Mouse (Mus musculus) midbrain, embryonic 16.5 days (tissue): Measurements from ENCODE around the gene Pcdh9. TPM values are rescaled to one million over a fixed set of nuclear protein-coding genes. Genes with fewer than 3 reads are reported as not detected.

Experiments
- ATAC-seq: fragments of 200-750 bp; cut with Nextera tagmentation; 2 replicates; pipeline ENCODE4 v1.8.0; 2017; ENCODE audit warnings: moderate TSS enrichment
- H3K27ac ChIP-seq: fragments of 300-500 bp; sonication (generic); 2 replicates; pipeline ENCODE4 v1.5.1; 2014; ENCODE audit warnings: mild to moderate bottlenecking, low read length, mixed read lengths
- H3K27me3 ChIP-seq: fragments of 300-500 bp; sonication (generic); 2 replicates; pipeline ENCODE4 v1.6.1; 2014; ENCODE audit warnings: low read depth, low read length, mixed read lengths; ENCODE audit not compliant: control insufficient read depth, insufficient read depth
- H3K36me3 ChIP-seq: fragments of 300-500 bp; sonication (generic); 2 replicates; pipeline ENCODE4 v1.6.1; 2014; ENCODE audit warnings: mild to moderate bottlenecking, low read length, moderate library complexity, mixed read lengths; ENCODE audit not compliant: control insufficient read depth, insufficient read depth
- H3K4me1 ChIP-seq: fragments of 300-500 bp; sonication (generic); 2 replicates; pipeline ENCODE4 v1.6.1; 2014; ENCODE audit warnings: mild to moderate bottlenecking, low read length, mixed read lengths; ENCODE audit not compliant: control insufficient read depth, insufficient read depth
- H3K4me2 ChIP-seq: fragments of 300-500 bp; sonication (generic); 2 replicates; pipeline ENCODE4 v1.6.1; 2014; ENCODE audit warnings: mild to moderate bottlenecking, low read length, mixed read lengths
- H3K4me3 ChIP-seq: fragments of 300-500 bp; sonication (generic); 2 replicates; pipeline ENCODE4 v1.5.1; 2014; ENCODE audit warnings: low read depth, mild to moderate bottlenecking, low read length, moderate library complexity, mixed read lengths
- H3K9ac ChIP-seq: fragments of 300-500 bp; sonication (generic); 2 replicates; pipeline ENCODE4 v1.6.1; 2014; ENCODE audit warnings: low read depth, low read length, mixed read lengths
- H3K9me3 ChIP-seq: fragments of 300-500 bp; sonication (generic); replicated peaks from 2 replicates; pipeline ENCODE4 v1.6.1; 2014; ENCODE audit warnings: mild to moderate bottlenecking, low read length, mixed read lengths; ENCODE audit not compliant: control insufficient read depth, poor library complexity, severe bottlenecking
- WGBS: fragments of 180-500 bp; shearing (Covaris S2); extraction: QIAGEN DNeasy Blood & Tissue Kit; methylation state at CpG from one replicate; pipeline ENCODE4 v1.1.7; 2014; 5-methylcytosine and 5-hydroxymethylcytosine counted together
- polyA plus RNA-seq: library from polyadenylated mRNA; unstranded; fragments of >200 nt; fragmentation: Nextera tagmentation; extraction: Ambion mirVana; gene quantifications from 2 replicates; pipeline ENCODE4 v1.2.1, GENCODE M21; 2015

Gene Pcdh9
- polyA plus RNA-seq, 1 experiment from 2014 or later, result 179 TPM

DNA sequence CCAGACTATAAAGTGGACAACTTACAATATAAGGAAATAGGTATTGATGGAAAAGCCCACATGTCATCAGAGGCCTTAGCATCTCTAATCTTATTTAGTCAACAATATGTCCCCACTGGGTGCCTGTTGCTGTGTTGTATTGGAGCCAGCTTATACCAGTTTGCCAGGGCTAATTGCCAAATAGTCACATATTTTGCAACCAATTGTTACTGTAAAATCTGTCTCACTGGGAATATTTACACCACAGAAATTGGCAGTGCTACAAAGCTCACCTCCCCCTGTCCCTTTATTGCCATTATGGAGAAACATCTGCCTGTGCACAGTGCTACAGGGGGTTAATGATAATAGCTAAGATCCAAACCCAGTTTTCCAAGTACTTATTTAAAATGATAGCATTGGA, 721.3 kb downstream of the Pcdh9 start:
- Histone ChIP-seq H3K9ac (no peak overlapping the region), H3K9me3 (no peaks in the 10 kb centered on the region), H3K27ac (no peak overlapping the region), H3K36me3 (no peaks in the 10 kb centered on the region), H3K4me1 (no peaks in the 10 kb centered on the region), H3K4me3 (no peak overlapping the region), H3K27me3 (no peaks in the 10 kb centered on the region), H3K4me2 (no peak overlapping the region)
- no peak for ATAC-seq

GRCm38 (mm10) chr14:93168367-93168766, 722.1 kb downstream of the Pcdh9 start:
- no peaks in the 10 kb centered on the region for H3K27me3 ChIP-seq
- no peaks in the 10 kb centered on the region for H3K9me3 ChIP-seq
- no peaks in the 10 kb centered on the region for H3K4me1 ChIP-seq
- H3K4me3 ChIP-seq, result no peak overlapping the region
- WGBS, result 57% methylated on average over 2 of the region's 2 CpGs
- H3K9ac ChIP-seq, result no peak overlapping the region
- H3K4me2 ChIP-seq, result no peak overlapping the region
- no peaks in the 10 kb centered on the region for H3K36me3 ChIP-seq
- no peak for ATAC-seq
- no peak overlapping the region for H3K27ac ChIP-seq

DNA sequence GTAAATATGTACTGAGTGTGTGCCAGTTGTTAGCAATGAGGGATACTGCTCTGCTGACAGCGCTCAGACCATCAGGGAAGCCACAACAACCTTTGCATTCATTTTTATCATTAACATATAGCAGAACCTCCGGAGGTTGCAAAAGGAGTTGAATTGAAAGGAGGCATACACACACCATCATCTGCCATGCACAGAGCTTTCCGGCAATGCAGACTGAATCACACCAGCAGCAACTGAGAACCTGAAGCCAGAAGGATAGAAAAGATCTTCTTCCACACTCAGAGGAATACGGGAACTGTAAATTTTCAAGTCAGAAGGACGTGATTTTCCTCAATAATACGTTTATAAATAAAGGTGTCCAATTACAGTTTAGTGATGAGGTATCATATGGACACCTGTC, 747.1 kb downstream of the Pcdh9 start:
- Histone ChIP-seq H3K4me3 (no peak overlapping the region), H3K4me1 (no peaks in the 10 kb centered on the region), H3K36me3 (no peaks in the 10 kb centered on the region), H3K27me3 (no peaks in the 10 kb centered on the region), H3K9ac (no peak overlapping the region), H3K9me3 (no peaks in the 10 kb centered on the region), H3K27ac (no peak overlapping the region), H3K4me2 (no peak overlapping the region)
- 86% methylated on average over 6 of the region's 6 CpGs for WGBS
- ATAC-seq, result no peak

GRCm38 (mm10) chr14:93142076-93142475, 748.4 kb downstream of the Pcdh9 start:
- ATAC-seq, result no peak
- Histone ChIP-seq H3K27ac (no peak overlapping the region), H3K27me3 (no peaks in the 10 kb centered on the region), H3K9me3 (no peaks in the 10 kb centered on the region), H3K9ac (no peak overlapping the region), H3K36me3 (no peaks in the 10 kb centered on the region), H3K4me1 (no peaks in the 10 kb centered on the region), H3K4me3 (no peak overlapping the region), H3K4me2 (no peak overlapping the region)
- 87% methylated on average over 4 of the region's 4 CpGs for WGBS

GRCm38 (mm10) chr14:93126993-93127392, 763.5 kb downstream of the Pcdh9 start:
- Histone ChIP-seq H3K4me1 (no peaks in the 10 kb centered on the region), H3K9me3 (no peaks in the 10 kb centered on the region), H3K4me2 (no peak overlapping the region), H3K9ac (no peak overlapping the region), H3K36me3 (no peaks in the 10 kb centered on the region), H3K27me3 (no peaks in the 10 kb centered on the region), H3K4me3 (no peak overlapping the region), H3K27ac (no peak overlapping the region)
- no peak for ATAC-seq
- 85% methylated on average over 3 of the region's 3 CpGs for WGBS

DNA sequence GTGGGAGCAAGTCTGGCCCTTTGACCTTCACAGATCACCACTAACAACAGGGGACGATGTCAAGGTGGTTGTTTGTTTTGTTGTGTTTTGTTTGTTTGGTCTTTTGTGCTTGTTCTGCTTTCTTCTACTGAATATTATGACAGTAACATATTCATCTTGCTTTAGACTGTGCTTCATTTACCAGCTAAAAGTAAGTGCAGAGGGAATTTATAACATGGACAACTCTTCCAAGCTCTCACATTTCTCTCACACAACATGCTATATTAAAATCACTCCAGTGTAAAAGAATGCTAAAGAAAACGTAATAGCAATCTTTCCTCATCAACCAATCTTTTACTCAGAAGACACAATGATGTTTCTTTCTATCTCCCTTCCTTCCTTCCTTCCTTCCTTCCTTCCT, 787.7 kb downstream of the Pcdh9 start:
- ATAC-seq, result no peak
- Histone ChIP-seq H3K9me3 (no peaks in the 10 kb centered on the region), H3K4me3 (no peak overlapping the region), H3K9ac (no peak overlapping the region), H3K27ac (no peak overlapping the region), H3K27me3 (no peaks in the 10 kb centered on the region), H3K36me3 (no peaks in the 10 kb centered on the region), H3K4me2 (no peak overlapping the region), H3K4me1 (no peaks in the 10 kb centered on the region)
- WGBS, result 68% methylated on average over 2 of the region's 2 CpGs

DNA sequence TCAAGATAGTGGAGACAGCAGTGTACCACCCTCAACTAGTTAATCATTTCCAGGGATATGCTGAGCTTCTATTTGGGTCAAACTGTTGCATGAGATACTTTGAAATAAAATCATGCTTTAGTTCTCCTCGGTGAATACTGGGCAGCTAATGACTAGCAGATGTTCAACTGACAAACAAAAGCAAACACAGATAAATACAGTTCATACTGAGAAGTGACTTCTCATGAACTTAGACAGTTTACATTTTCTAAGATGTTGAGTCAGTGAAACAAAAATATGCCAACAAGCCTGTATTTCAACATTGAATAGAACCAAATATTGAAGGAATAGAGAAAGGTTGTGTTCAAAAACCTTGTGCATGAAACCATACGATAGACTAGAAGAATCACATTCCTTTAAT, 795.4 kb downstream of the Pcdh9 start:
- Histone ChIP-seq H3K9ac (no peak overlapping the region), H3K4me3 (no peak overlapping the region), H3K9me3 (no peaks in the 10 kb centered on the region), H3K27me3 (no peaks in the 10 kb centered on the region), H3K4me2 (no peak overlapping the region), H3K27ac (no peak overlapping the region), H3K4me1 (no peaks in the 10 kb centered on the region), H3K36me3 (no peaks in the 10 kb centered on the region)
- WGBS, result 82% methylated on average over 2 of the region's 2 CpGs
- no peak for ATAC-seq

- 86% methylated on average over 4 of the region's 4 CpGs for WGBS
- Histone ChIP-seq H3K9ac (no peak overlapping the region), H3K4me1 (no peaks in the 10 kb centered on the region), H3K27ac (no peak overlapping the region), H3K4me2 (no peak overlapping the region), H3K9me3 (no peaks in the 10 kb centered on the region), H3K4me3 (no peak overlapping the region), H3K36me3 (no peaks in the 10 kb centered on the region), H3K27me3 (no peaks in the 10 kb centered on the region)
- ATAC-seq, result no peak
Measured at GRCm38 (mm10) chr14:93092806-93093205, 797.7 kb downstream of the Pcdh9 start.

- Histone ChIP-seq H3K4me3 (no peak overlapping the region), H3K9me3 (no peaks in the 10 kb centered on the region), H3K4me1 (no peaks in the 10 kb centered on the region; the same call in 1 of the 2 replicates), H3K27me3 (no peaks in the 10 kb centered on the region), H3K9ac (no peak overlapping the region), H3K27ac (no peak overlapping the region), H3K4me2 (no peak overlapping the region), H3K36me3 (no peaks in the 10 kb centered on the region)
- WGBS, result 70% methylated on average over 2 of the region's 2 CpGs
- ATAC-seq, result no peak
Measured at GRCm38 (mm10) chr14:93085646-93086045, 804.8 kb downstream of the Pcdh9 start.

GRCm38 (mm10) chr14:93083140-93083539, 807.3 kb downstream of the Pcdh9 start:
- Histone ChIP-seq H3K36me3 (no peaks in the 10 kb centered on the region), H3K4me3 (no peak overlapping the region), H3K27me3 (no peaks in the 10 kb centered on the region), H3K9ac (no peak overlapping the region), H3K4me2 (no peak overlapping the region), H3K4me1 (no peaks in the 10 kb centered on the region; the same call in 1 of the 2 replicates), H3K9me3 (no peaks in the 10 kb centered on the region), H3K27ac (no peak overlapping the region)
- 4% methylated on average over 2 of the region's 2 CpGs for WGBS
- no peak for ATAC-seq
